Mouse (Mus musculus): ENCODE measurements around the gene Gpank1.

- no peak for TF ChIP-seq CTCF (IDR thresholded peaks at IDR 0.05; ENCODE audit: extremely low read depth, insufficient read length, insufficient replicate concordance, low read depth, low read length)
- no peak for TF ChIP-seq POLR2A (IDR thresholded peaks at IDR 0.05; ENCODE audit: low read depth, low read length)
Observed at GRCm38 (mm10) chr17:35154616-35155015, 33.4 kb downstream of the Gpank1 start.
